Mouse (Mus musculus) CH12.LX (cell line): ENCODE data around the gene Gpank1. TPM values are rescaled to one million over a fixed set of nuclear protein-coding genes. Genes with fewer than 3 reads are reported as not detected.

Experiments used
- DNase-seq: peaks from one replicate; pipeline ENCODE4 v3.0.0-alpha.2; 2013; ENCODE audit errors: extremely low read depth
- H3K27ac ChIP-seq: 2 replicates; pipeline ENCODE4 v1.5.1; 2012; ENCODE audit warnings: low read depth, mild to moderate bottlenecking, control low read depth, moderate library complexity; ENCODE audit not compliant: insufficient read depth
- H3K27me3 ChIP-seq: replicated peaks from 2 replicates; pipeline ENCODE3; 2012; ENCODE audit warnings: inconsistent platforms
- H3K36me3 ChIP-seq, 2 experiments: replicated peaks in 1 of 2; 2 replicates each; pipeline versions ENCODE3 to v1.6.1; 2012; ENCODE audit warnings: inconsistent platforms in 1 of 2, low read length in 1 of 2, mild to moderate bottlenecking in 1 of 2, mixed read lengths in 1 of 2, moderate library complexity in 1 of 2; ENCODE audit not compliant: control insufficient read depth in 1 of 2, insufficient read depth in 1 of 2
- H3K4me1 ChIP-seq, 2 experiments: 2 replicates each; pipeline ENCODE4 v1.6.1; 2012; ENCODE audit warnings: inconsistent platforms in 1 of 2, moderate library complexity in 1 of 2; ENCODE audit not compliant: insufficient read depth in 2 of 2, control insufficient read depth in 1 of 2
- H3K4me2 ChIP-seq: 2 replicates; pipeline ENCODE4 v1.6.1; 2012; ENCODE audit warnings: low read depth, mild to moderate bottlenecking, control low read depth; ENCODE audit not compliant: poor library complexity, insufficient read depth, severe bottlenecking
- H3K4me3 ChIP-seq, 3 experiments: fragments of 150-350 bp in 1 of 3; sonication (generic) in 1 of 3; replicated peaks in 1 of 3; 2 replicates each; pipeline versions ENCODE3 to v1.5.1; 2011 to 2012; ENCODE audit warnings: low read depth in 2 of 3, low read length in 2 of 3, mild to moderate bottlenecking in 2 of 3, moderate library complexity in 2 of 3, control low read depth in 1 of 3, improper control_type of control experiment in 1 of 3, inconsistent platforms in 1 of 3, mixed read lengths in 1 of 3; ENCODE audit not compliant: poor library complexity in 1 of 3
- H3K79me2 ChIP-seq: replicated peaks from 2 replicates; pipeline ENCODE4 v1.6.1; 2012; ENCODE audit warnings: mild to moderate bottlenecking, moderate library complexity; ENCODE audit not compliant: control insufficient read depth, poor library complexity, insufficient read depth, severe bottlenecking; ENCODE audit errors: extremely low read depth
- H3K9ac ChIP-seq: 2 replicates; pipeline ENCODE4 v1.6.1; 2012; ENCODE audit warnings: low read depth, mild to moderate bottlenecking, control low read depth, moderate library complexity; ENCODE audit not compliant: insufficient read depth
- H3K9me3 ChIP-seq: replicated peaks from 2 replicates; pipeline ENCODE3; 2012; ENCODE audit warnings: low read length, inconsistent platforms, mixed read lengths
- CHD2 ChIP-seq: IDR thresholded peaks from 2 replicates; pipeline ENCODE4 v1.6.1; 2011; ENCODE audit warnings: low read length, improper control_type of control experiment
- CTCF ChIP-seq, 2 experiments: IDR thresholded peaks in 1 of 2; conservative IDR thresholded peaks in 1 of 2; 2 replicates each; pipeline ENCODE4 v1.5.1; 2011 to 2012; ENCODE audit warnings: low read depth in 2 of 2, low read length in 2 of 2, improper control_type of control experiment in 1 of 2, inconsistent platforms in 1 of 2, mild to moderate bottlenecking in 1 of 2, moderate library complexity in 1 of 2
- E2F4 ChIP-seq: IDR thresholded peaks from 2 replicates; pipeline ENCODE4 v1.6.1; 2011; ENCODE audit warnings: low read depth, low read length, improper control_type of control experiment; ENCODE audit not compliant: insufficient replicate concordance
- ETS1 ChIP-seq: conservative IDR thresholded peaks from 2 replicates; pipeline ENCODE4 v1.6.1; 2012; ENCODE audit warnings: low read depth, mild to moderate bottlenecking, inconsistent platforms, low read length, improper control_type of control experiment, moderate library complexity
- HCFC1 ChIP-seq: IDR thresholded peaks from 2 replicates; pipeline ENCODE4 v1.6.1; 2012; ENCODE audit warnings: low read depth, mild to moderate bottlenecking, inconsistent platforms, low read length, improper control_type of control experiment
- IRF4 ChIP-seq: IDR thresholded peaks from 2 replicates; pipeline ENCODE4 v1.6.1; 2014; ENCODE audit warnings: low read depth, mild to moderate bottlenecking, inconsistent platforms, low read length, improper control_type of control experiment
- JUN ChIP-seq: IDR thresholded peaks from 2 replicates; pipeline ENCODE4 v1.6.1; 2011; ENCODE audit warnings: low read depth, mild to moderate bottlenecking, low read length, improper control_type of control experiment, moderate library complexity; ENCODE audit not compliant: insufficient read depth
- KAT2A ChIP-seq: IDR thresholded peaks from 2 replicates; pipeline ENCODE4 v1.6.1; 2012; ENCODE audit warnings: low read length, improper control_type of control experiment, inconsistent platforms; ENCODE audit not compliant: insufficient replicate concordance
- MAX ChIP-seq: IDR thresholded peaks from 2 replicates; pipeline ENCODE4 v1.6.1; 2011; ENCODE audit warnings: low read length, improper control_type of control experiment
- MAZ ChIP-seq: IDR thresholded peaks from 2 replicates; pipeline ENCODE4 v1.6.1; 2012; ENCODE audit warnings: low read depth, mild to moderate bottlenecking, inconsistent platforms, low read length, improper control_type of control experiment, moderate library complexity
- MEF2A ChIP-seq: IDR thresholded peaks from 2 replicates; pipeline ENCODE4 v1.6.1; 2014; ENCODE audit warnings: low read depth, mild to moderate bottlenecking, inconsistent platforms, low read length, improper control_type of control experiment, borderline replicate concordance
- MYC ChIP-seq: IDR thresholded peaks from 2 replicates; pipeline ENCODE4 v1.6.1; 2011; ENCODE audit warnings: low read depth, mild to moderate bottlenecking, improper control_type of control experiment, low read length
- NELFE ChIP-seq: IDR thresholded peaks from 2 replicates; pipeline ENCODE4 v1.6.1; 2011; ENCODE audit warnings: low read depth, low read length, improper control_type of control experiment
- NRF1 ChIP-seq: IDR thresholded peaks from 2 replicates; pipeline ENCODE4 v1.6.1; 2014; ENCODE audit warnings: low read depth, mild to moderate bottlenecking, inconsistent platforms, low read length, improper control_type of control experiment, moderate library complexity
- POLR2A ChIP-seq: IDR thresholded peaks from 2 replicates; pipeline ENCODE4 v1.6.1; 2011; ENCODE audit warnings: low read depth, mild to moderate bottlenecking, improper control_type of control experiment, low read length
- RAD21 ChIP-seq: IDR thresholded peaks from 2 replicates; pipeline ENCODE4 v1.6.1; 2011; ENCODE audit warnings: low read depth, mild to moderate bottlenecking, low read length, improper control_type of control experiment, moderate library complexity
- RCOR1 ChIP-seq: conservative IDR thresholded peaks from 2 replicates; pipeline ENCODE4 v1.6.1; 2012; ENCODE audit warnings: low read depth, mild to moderate bottlenecking, inconsistent platforms, low read length, improper control_type of control experiment
- SIN3A ChIP-seq: IDR thresholded peaks from 2 replicates; pipeline ENCODE4 v1.6.1; 2012; ENCODE audit warnings: low read length, improper control_type of control experiment, inconsistent platforms
- SMC3 ChIP-seq: IDR thresholded peaks from 2 replicates; pipeline ENCODE4 v1.6.1; 2011; ENCODE audit warnings: low read depth, low read length, improper control_type of control experiment
- TBP ChIP-seq: conservative IDR thresholded peaks from 2 replicates; pipeline ENCODE4 v1.6.1; 2011; ENCODE audit warnings: low read depth, low read length, improper control_type of control experiment
- ZKSCAN1 ChIP-seq: IDR thresholded peaks from 2 replicates; pipeline ENCODE4 v1.6.1; 2012; ENCODE audit warnings: low read depth, inconsistent platforms, low read length, improper control_type of control experiment, borderline replicate concordance
- ZMIZ1 ChIP-seq: IDR thresholded peaks from 2 replicates; pipeline ENCODE4 v1.6.1; 2012; ENCODE audit warnings: low read depth, mild to moderate bottlenecking, inconsistent platforms, low read length, improper control_type of control experiment
- ZNF384 ChIP-seq: IDR thresholded peaks from 2 replicates; pipeline ENCODE4 v1.6.1; 2012; ENCODE audit warnings: low read depth, low read length, improper control_type of control experiment, inconsistent platforms
- dilution Hi-C: fragments of 300-500 bp; cut with MboI; formaldehyde crosslinking; loops from 2 replicates; pipeline ENCODE4 v1.14.3; 2020; ENCODE audit warnings: low sequenced_read_pairs; ENCODE audit not compliant: extremely low pct_unique_long_range_greater_than_20kb, extremely low pct_ligation_motif_present
- in situ Hi-C: fragments of 300-500 bp; cut with MboI; formaldehyde crosslinking; loops from 3 replicates; pipeline ENCODE4 v1.14.3; 2019; ENCODE audit warnings: low sequenced_read_pairs, low pct_ligation_motif_present, low pct_unique_long_range_greater_than_20kb, mixed read lengths
- polyA plus RNA-seq: library from polyadenylated mRNA; unstranded; fragments of >175 nt; gene quantifications from 2 replicates; pipeline ENCODE4 v1.2.1, GENCODE M21; 2012; ENCODE audit warnings: low read depth; ENCODE audit not compliant: insufficient read length
- total RNA-seq, 2 experiments: library from RNA; depleted of rRNA; stranded (reverse); fragments of 300-350 nt in 1 of 2; fragments of >200 nt in 1 of 2; gene quantifications; 2 replicates each; pipeline ENCODE4 v1.2.3; 2012 to 2014

Gpank1 gene
- total and polyA plus RNA-seq, 3 experiments = 32.6 to 43.0 (median 33.6) TPM

DNA sequence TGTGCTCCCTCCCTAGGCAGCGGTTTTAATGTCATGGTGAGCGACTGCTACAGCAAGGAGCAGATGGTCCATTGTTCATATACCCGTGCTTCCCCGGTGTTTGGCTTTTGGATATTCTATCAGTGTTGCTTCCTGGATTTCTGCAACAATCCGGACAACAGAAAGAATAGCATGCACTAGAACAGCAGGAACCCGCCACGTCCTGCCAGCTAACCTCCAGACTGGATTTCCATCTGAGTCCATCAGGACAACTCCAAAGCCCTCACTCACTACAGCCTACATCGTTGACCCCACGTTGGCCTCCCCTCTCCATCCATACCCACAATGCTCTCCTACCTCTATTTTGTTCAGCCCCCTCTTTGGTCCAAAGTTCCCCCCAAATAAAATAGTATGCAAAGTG, 9.5 kb upstream of the Gpank1 start:
- dilution Hi-C loops (no loop called here), in situ Hi-C loops (loop anchor here (10.0 kb wide), 1 partner anchor 87 kb away; the partner anchor contains the start of gene Sapcd1)
- H3K9ac ChIP-seq = no peak overlapping the region
- no peak for TF ChIP-seq POLR2A
- no peak for TF ChIP-seq ETS1
- no peak for TF ChIP-seq JUN
- TF ChIP-seq MAZ = no peak
- TF ChIP-seq ZMIZ1 = no peak
- TF ChIP-seq NRF1 = no peak
- no peak for TF ChIP-seq SIN3A
- no peak for TF ChIP-seq NELFE
- TF ChIP-seq MEF2A = no peak
- TF ChIP-seq MAX = no peak
- no peak for TF ChIP-seq ZKSCAN1
- TF ChIP-seq IRF4 = no peak
- TF ChIP-seq RCOR1 = no peak
- no peak for TF ChIP-seq TBP
- no peak for TF ChIP-seq HCFC1
- no peak for TF ChIP-seq KAT2A
- no peak overlapping the region for H3K4me2 ChIP-seq
- H3K4me1 ChIP-seq = peaks cover 0 to 14% of the 10 kb centered on the region in 2 experiments; a peak in 2 of 4 replicates
- no peak for DNase-seq
- no peaks in the 10 kb centered on the region for H3K9me3 ChIP-seq
- H3K27me3 ChIP-seq = no peaks in the 10 kb centered on the region
- H3K36me3 ChIP-seq = peaks cover 25 to 34% of the 10 kb centered on the region in 2 experiments
- no peaks in the 10 kb centered on the region for H3K79me2 ChIP-seq
- no peak overlapping the region for H3K4me3 ChIP-seq
- H3K27ac ChIP-seq = no peak overlapping the region

DNA sequence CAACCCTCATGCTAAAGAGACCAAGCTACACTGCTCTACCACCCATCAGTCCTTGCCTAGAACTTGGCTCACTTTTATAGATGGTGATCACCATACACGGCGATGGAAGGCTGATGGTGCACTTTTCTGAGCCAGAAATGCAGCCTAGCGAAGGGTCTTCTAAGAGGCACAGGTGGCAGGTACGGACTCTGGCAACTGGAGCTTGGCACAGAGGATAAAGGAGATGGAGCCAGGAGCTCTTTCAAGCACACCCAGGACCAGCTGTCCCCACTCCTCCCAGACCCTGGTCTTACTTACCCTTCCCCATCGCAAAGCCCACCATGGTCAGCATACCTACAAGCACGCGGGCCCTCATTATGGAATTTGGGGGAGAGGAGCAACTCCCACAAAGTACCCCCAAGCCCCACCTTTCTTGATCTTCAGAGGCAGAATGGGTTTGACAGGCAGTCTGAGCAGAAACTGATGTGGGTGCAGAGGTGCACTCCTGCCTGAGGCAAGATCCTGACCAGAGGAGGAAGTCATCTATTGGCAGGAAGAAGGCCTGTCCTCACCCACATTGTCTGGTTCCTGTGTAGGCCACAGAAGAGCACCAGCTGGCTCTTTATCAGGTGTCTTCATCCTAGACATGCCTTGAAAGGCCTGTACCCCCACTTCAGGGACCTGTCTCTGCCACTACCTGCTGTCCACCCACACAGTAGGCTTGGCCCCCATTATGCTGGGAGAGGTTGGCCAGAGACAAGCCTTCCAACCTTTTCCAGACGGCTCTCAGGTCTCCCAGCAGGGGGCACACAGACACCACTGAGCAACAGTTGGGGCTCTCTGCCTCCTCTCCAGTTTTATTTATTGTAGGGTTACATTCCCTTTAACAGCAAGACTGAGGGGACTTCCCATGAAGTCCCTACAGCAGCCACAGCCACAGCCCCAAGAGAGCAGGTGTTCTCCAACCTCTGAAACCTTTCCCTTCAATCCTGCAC, 5.9 kb upstream of the Gpank1 start, which contains the start of gene Ly6g5b:
Ly6g5b (minus strand) TSS at position 383 of the 974 bp plus-strand sequence.
- Histone ChIP-seq H3K27me3 (no peaks in the 10 kb centered on the region), H3K36me3 (peaks cover 44 to 59% of the 10 kb centered on the region in 2 experiments), H3K9me3 (no peaks in the 10 kb centered on the region), H3K4me1 (peaks cover 0 to 24% of the 10 kb centered on the region in 2 experiments; a peak in 2 of 4 replicates), H3K4me2 (no peak within 1 kb of the TSS), H3K4me3 (no peak within 1 kb of the TSS), H3K27ac (no peak within 1 kb of the TSS), H3K9ac (no peak within 1 kb of the TSS), H3K79me2 (peaks cover 11% of the 10 kb centered on the region)
- dilution Hi-C loops = no loop called here
- TF ChIP-seq RAD21 (peak; percentile 63), IRF4 (no peak), CHD2 (no peak), MEF2A (no peak), SMC3 (peak; percentile 51), ZNF384 (no peak), E2F4 (no peak), CTCF (conservative IDR thresholded peaks at IDR 0.05 in 1 of 2, IDR thresholded peaks at IDR 0.05 in 1 of 2; ENCODE audit: low read depth in 2 of 2, low read length in 2 of 2) (peak; percentile 22 to 66; a peak in 2 of 4 replicates), MYC (no peak)
- peak; percentile 58 for DNase-seq
- in situ Hi-C loops = loop anchor here (5.0 to 10.0 kb wide), 2 partner anchors 91 to 117 kb away; partner anchors contain the start of genes Atp6v1g2 and Sapcd1
